Mouse (Mus musculus) regulatory T cell (primary cell): ENCODE measurements around the gene Rsrc2.
"Not testable (repeated sequence)": the region's sequence is repeated elsewhere in the genome, so short reads cannot be mapped to it uniquely, and the experiment has no call there.

Experiments
- in situ Hi-C: fragments of 300-600 bp; cut with MboI, MseI; formaldehyde crosslinking; loops from one replicate; pipeline ENCODE4 v1.15.1; 2025; ENCODE audit warnings: high pct_unique_total_duplicates

Rsrc2 gene

DNA sequence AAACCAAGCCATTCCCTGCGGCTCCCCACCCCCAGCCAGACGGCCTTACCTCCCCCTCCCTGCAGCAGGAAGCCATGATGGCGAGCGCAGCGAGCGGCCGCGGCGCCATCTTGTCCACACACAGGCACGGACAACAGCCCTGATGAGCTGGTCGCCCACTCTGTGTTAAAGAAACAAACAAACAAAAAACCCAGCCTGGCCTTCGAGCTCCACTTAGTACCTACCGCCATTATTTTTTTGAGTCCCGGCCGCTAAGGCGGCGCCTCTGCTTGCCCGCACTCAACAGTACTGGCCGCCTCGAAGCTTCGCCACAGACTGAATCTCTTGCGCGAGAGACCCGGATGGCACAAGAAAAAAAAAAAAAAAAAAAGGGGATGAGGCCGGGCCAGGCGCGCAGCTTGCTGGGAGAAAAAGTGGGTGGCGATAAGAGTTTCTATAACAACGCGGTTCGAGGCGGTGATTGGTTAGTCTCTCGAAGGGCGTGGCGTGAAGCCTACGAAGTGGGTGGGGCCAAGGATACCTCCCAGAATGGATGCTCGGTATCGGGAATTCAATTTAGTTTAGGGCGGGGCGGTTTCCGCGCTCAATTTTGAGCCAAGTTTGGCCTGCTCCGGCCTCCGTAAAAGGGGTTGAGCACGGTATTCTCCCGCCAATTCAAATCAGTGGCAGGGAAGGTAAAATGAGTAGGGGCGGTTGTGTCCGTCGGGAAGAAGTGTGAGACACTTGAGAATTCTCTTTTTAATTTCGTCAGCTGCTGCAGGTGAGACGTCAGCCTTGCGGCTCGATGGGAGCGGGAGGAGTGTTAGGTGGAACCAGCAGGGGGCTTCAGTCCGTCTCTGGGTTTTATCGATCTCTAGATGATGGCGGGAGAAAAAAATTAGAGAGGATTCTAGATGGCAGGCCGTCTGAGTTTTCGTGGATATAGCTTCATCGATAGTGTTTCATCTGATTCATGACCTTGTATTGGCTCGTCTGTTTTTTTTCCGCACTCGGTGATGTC, at the start of gene Rsrc2, which contains the start of gene Kntc1:
TSS of gene Rsrc2 (minus strand) at position 350 of the 1,000 bp plus-strand sequence.
TSS of gene Kntc1 (plus strand) at position 652 of the 1,000 bp plus-strand sequence.
- in situ Hi-C loops, result no loop called here

GRCm38 (mm10) chr5:123793081-123793480, 43.9 kb upstream of the Rsrc2 start:
- in situ Hi-C loops, result no loop called here

GRCm38 (mm10) chr5:123788976-123789375, 39.8 kb upstream of the Rsrc2 start:
- in situ Hi-C loops, result no loop called here

GRCm38 (mm10) chr5:123781864-123782263, 32.6 kb upstream of the Rsrc2 start:
- in situ Hi-C loops, result no loop called here

DNA sequence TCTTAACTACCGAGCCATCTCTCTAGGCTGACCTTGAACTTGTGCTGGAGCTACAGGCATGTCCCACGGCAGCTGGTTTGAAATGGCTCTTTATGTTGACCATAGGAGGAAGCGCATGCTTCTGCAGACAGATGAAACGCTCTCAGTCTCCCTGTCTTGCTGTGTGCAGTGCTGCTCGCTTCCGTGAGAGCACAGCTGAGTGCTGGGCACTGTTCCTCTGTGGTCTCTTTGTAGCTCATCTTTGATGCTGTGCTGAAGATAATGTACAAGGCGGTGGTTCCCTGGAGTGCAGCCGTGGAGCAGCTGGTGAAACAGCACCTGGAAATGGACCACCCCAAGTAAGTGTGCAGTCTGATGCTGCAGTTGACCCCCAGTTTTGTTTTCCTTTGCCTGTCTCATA, 31.5 kb upstream of the Rsrc2 start:
- in situ Hi-C loops, result no loop called here

DNA sequence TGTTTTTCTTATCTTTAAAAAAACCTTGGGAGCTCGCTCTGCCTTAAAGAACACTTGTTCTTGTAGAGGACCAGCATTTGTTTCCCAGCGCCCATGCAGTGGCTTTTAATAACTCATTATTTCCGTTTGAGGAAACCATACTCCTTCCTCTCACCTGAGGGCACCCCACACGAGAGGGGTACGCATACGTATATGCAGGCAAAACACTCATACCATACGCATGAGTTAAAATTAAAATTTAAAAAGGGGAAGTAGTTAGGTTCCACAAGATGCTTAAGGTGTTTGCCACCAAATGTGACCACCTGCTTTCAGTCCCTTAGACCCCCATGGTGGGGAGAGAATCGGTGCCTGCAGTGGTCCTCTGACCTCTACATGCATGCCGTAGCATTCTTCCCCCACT, 24.2 kb upstream of the Rsrc2 start:
- in situ Hi-C loops, result no loop called here

DNA sequence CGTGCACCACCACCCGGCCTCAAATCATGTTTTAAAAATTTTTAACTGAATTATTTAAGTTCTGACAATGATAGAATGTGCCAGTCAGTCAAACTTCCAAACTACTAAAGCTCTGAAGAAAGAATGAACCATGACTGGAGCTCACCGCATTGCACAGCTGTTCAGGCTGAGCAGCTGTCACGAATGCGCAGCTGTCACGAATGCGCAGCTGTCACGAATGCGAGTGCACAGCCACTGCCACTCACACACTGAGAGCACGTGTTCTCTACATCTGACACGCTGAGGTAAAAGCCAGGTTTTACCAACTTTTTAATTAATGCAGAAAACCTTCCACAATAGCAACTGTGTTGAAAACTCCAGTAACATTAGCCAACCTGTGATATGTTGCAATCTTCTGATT, 17.2 kb upstream of the Rsrc2 start:
- in situ Hi-C loops, result not testable (repeated sequence)

DNA sequence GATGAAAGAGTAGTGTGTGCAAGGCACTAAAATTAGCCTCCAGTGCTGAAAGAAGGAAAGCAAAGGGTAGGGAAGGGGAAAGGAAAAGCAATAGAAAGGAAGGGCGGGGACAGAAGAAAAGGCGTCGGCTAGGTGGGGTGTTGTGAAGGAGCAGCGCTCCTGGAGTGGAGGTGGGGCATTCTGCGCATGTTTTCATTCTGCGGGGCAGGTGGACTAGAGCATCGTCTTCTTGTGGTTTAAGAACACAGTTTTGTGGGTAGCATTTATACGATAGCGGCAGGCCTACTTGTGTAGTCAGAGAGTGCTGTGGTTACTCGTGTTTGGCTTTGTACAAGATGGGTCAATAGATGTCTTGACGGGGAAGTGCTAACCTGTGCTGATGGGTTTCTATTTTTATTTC, 16.3 kb upstream of the Rsrc2 start:
- in situ Hi-C loops, result no loop called here

DNA sequence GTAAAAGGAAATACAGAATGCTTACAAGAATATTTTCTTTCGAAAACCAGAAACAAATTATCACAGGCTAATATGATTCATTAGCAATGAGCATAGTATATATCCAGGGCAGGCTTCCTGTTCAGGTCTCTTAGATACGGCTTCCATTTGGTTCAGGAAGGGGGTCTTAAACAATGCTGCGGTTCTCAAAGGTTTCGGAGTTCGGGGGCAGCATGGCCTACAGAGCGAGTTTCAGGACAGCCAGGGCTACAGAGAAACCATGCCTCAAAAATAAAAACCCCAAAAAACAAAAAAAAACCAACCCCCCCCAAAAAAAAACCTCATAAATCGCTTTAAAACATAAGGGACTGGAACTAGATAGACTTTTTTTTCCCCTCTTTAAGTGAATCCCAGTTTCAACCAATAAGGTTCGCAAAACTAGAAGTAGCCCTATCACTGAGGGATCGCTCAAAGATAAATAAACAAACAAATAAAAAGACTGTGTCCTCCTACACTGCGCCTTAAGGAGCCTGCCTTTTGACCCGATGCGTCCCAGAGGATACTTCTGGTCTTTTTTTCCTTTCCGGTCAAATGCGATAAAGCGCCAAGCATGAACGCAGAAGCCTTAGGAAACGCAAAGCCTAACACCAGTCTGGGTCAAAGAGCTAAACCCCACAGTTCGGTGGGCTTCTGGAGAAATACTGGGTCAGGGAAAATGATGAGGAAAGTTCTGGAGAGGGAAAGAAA, 712 bp downstream of the Rsrc2 start:
- in situ Hi-C loops, result no loop called here

DNA sequence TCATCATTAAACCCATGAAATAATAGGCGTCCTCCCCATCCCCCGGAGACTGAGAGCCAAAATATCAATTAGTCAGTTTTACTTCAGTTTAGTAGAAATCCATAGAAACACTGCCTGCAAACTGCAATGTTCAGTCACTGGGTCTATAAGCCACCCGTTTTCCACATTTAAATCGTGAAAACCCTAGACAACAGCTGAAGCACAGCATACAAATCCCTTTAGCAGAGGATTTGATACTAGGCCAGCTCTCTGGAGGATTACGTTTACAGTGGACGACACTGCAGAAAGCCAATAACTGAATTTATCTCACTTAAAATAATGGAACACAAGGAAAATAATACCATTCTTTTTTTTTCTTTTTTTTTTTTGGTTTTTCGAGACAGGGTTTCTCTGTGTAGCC, 1.6 kb downstream of the Rsrc2 start:
- in situ Hi-C loops, result no loop called here

- in situ Hi-C loops, result no loop called here
Measured at GRCm38 (mm10) chr5:123746253-123746652, 3.0 kb downstream of the Rsrc2 start.

- in situ Hi-C loops, result no loop called here
Measured at GRCm38 (mm10) chr5:123744358-123744757, 4.9 kb downstream of the Rsrc2 start.

GRCm38 (mm10) chr5:123730981-123731380, 18.2 kb downstream of the Rsrc2 start:
- in situ Hi-C loops, result no loop called here

DNA sequence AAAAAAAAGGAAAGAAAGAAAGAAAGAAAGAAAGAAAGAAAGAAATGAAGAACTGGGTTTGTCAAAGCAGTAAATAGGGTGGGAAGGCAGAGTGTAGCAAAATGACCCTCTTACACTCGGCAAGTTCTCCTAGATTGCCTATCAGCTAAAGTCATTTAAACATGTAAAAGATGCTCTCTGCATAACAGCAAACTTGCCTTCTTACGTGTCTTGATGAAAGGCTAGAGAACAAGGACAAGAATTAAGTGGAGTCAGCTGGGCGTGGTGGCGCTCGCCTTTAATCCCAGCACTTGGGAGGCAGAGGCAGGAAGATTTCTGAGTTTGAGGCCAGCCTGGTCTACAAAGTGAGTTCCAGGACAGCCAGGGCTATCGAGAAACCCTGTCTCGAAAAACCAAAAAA, 25.4 kb downstream of the Rsrc2 start:
- in situ Hi-C loops, result loop anchor here (25.0 kb wide), 1 partner anchor 1262 kb away; no protein-coding TSS in a partner anchor

GRCm38 (mm10) chr5:123720328-123721311, 28.6 kb downstream of the Rsrc2 start, which contains the start of gene Zcchc8:
Gene Zcchc8 (minus strand): TSS chr5:123721100.
- in situ Hi-C loops, result loop anchor here (25.0 kb wide), 1 partner anchor 1258 kb away; no protein-coding TSS in a partner anchor

DNA sequence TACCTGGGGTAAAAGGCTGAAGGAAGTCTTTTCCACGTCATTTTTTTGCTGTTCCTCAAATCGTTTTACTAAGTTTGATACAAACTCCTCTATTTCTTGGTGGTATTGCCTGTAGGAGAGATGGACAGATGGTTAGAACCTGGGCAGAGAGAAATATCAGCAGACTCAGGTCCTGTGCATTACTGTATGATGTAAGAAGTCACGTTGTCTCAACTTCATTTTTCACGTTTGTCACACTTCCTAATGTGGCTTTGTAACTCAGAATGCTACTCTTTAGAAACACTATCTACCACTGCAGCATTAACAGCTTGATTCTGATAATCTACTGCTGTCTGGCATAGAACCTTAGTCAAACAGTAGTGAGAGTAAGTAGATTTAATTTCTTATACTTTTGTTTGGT, 34.6 kb downstream of the Rsrc2 start:
- in situ Hi-C loops, result loop anchor here (25.0 kb wide), 1 partner anchor 1252 kb away; no protein-coding TSS in a partner anchor

- in situ Hi-C loops, result loop anchor here (25.0 kb wide), 1 partner anchor 1251 kb away; no protein-coding TSS in a partner anchor
Measured at GRCm38 (mm10) chr5:123713782-123714181, 35.4 kb downstream of the Rsrc2 start.

DNA sequence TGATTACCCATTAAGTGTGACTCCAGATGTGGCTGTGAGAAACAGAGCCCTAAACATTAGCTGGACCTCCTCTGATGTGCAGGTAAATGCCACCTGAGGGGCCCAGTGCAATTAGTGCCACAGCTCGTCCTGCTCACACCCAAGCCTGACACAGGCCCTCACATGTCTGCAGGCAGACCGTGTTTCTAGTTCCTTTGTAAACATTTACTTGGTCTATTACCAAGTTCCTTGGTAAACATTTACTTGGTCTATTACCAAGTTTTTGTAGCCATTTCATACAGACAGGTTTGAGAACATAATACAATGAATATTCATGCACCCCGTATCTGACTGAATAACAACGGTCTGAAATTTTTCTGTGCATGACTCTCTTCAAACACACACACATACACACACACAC, 39.6 kb downstream of the Rsrc2 start:
- in situ Hi-C loops, result loop anchor here (10.0 to 25.0 kb wide), 2 partner anchors 695 to 1247 kb away; no protein-coding TSS in a partner anchor

DNA sequence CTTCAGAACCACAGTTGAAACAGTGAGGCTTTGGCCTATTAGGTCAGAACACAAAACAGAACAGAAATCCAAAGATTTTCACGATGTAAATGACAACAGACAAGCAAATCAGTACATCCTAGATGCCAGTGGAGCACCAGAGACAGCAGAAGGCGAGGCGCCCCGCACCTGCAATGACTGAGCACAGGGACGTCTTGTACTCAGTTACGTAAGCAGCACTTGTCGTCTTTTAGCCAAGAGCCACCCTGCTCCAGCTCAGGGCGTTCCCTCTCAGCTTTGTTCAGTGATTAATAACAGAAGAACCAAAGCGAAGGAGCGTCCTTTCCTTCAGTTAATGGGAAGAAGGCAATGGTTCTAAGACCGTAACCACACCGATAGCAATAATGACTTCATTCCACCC, 40.6 kb downstream of the Rsrc2 start:
- in situ Hi-C loops, result loop anchor here (10.0 to 25.0 kb wide), 2 partner anchors 696 to 1246 kb away; no protein-coding TSS in a partner anchor

DNA sequence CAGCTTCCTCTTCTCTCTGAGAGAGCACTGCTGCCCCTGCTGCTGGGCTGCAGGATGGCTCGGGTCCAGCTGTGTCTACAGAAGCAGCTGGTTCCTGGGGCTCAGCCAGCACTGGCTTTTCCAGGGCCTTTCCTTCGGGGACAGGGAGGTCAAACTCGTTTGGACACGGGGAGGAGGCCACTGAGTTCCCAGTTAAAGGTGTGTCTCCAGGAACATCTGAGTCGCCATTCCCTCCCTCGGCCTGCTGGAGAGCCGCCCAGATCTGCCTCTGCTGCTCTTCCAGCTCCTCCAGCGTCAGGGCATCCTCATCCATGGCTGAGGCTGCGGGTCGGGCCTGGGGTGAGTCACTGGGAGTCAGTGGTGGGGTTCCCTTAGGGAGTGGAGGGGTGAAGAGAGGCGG, 48.6 kb downstream of the Rsrc2 start:
- in situ Hi-C loops, result loop anchor here (10.0 to 25.0 kb wide), 2 partner anchors 704 to 1238 kb away; no protein-coding TSS in a partner anchor

GRCm38 (mm10) chr5:123699198-123699597, 50.0 kb downstream of the Rsrc2 start:
- in situ Hi-C loops, result no loop called here
